Mouse (Mus musculus) small intestine, adult 2 months (tissue): ENCODE measurements around the gene Tnik.

Source experiments
- CTCF ChIP-seq: fragments of 200-500 bp; IDR thresholded peaks from 2 replicates; pipeline ENCODE4 v1.5.1; 2012; ENCODE audit warnings: low read depth, mild to moderate bottlenecking, control low read depth, inconsistent platforms, low read length, moderate library complexity, mixed read lengths; ENCODE audit not compliant: insufficient replicate concordance, insufficient read length; ENCODE audit errors: extremely low read depth
- POLR2A ChIP-seq: fragments of 200-500 bp; IDR thresholded peaks from 2 replicates; pipeline ENCODE4 v1.6.1; 2012; ENCODE audit warnings: low read depth, mild to moderate bottlenecking, control low read depth, inconsistent platforms, low read length, moderate library complexity

GRCm38 (mm10) chr3:28333869-28334268, 70.9 kb downstream of the Tnik start:
- TF ChIP-seq POLR2A (no peak), CTCF (no peak)
